Mouse (Mus musculus) cerebellum, postnatal 4 days (tissue): ENCODE measurements around the gene Itpkb.
"Not testable (repeated sequence)": the region's sequence is repeated elsewhere in the genome, so short reads cannot be mapped to it uniquely, and the experiment has no call there.

Experiments
- DNase-seq, 2 experiments: peaks; one replicate each; pipeline ENCODE4 v3.0.0; 2022; ENCODE audit warnings: low spot score in 2 of 2, mixed read lengths in 1 of 2

Gene Itpkb

DNA sequence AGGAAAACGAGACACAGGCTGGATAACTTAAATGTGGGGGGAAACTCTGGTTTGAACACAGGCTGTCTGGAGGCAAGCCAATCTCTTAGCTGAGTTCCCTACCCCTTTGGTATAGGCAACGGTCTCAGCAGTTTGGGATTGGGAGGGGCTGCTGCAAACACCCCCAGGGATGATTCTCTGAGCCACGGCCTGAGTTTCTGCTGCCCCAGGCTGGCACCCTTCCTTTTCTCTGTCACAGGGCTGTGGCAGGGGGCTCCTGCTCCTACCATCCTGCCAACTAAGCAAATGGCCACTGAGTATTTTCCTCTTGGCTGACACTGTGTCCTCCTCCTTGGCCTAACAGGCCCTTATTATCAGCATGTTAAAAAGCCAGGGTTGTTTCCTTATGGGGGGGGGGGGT, 37.3 kb downstream of the Itpkb start:
- DNase-seq = no peak

DNA sequence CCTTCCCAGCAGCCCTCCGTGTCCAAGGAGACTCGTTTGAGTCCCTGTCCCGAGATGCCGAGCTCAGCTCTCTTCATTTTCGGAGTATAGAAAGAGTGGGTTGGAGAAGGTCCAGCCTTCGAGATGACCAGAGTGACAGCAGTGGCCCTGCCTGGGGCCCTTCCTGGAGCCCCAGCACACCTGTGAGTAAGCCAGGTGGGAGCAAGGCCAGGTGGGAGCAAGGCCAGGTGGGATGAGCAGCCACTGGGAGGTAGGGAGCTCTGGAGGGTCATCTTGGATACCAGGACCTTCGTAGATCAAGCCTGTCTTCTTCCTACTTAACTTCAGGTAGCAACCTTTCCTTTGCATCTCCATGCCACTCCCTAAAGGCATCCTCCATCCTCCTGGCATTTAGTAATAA, 37.8 kb downstream of the Itpkb start:
- no peak for DNase-seq

DNA sequence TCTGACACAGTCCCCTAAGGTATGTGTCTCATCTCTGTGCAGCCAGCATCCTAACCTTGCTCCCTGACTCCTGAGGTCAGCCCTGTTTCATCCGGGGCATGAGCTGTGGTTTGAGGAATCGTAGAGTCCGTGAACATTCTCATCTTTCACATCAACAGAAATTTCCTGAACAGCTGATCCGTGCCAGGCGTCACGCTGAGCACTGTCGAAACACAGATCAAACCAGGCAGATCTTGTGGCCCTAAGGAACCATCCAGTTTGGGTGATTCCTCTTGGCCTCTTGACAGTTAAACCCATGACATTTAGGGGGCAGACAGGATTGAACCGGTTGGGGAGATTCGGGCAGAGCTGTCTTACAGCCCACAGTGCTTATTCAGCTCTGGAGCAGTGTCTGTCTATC, 38.4 kb downstream of the Itpkb start:
- DNase-seq = no peak

DNA sequence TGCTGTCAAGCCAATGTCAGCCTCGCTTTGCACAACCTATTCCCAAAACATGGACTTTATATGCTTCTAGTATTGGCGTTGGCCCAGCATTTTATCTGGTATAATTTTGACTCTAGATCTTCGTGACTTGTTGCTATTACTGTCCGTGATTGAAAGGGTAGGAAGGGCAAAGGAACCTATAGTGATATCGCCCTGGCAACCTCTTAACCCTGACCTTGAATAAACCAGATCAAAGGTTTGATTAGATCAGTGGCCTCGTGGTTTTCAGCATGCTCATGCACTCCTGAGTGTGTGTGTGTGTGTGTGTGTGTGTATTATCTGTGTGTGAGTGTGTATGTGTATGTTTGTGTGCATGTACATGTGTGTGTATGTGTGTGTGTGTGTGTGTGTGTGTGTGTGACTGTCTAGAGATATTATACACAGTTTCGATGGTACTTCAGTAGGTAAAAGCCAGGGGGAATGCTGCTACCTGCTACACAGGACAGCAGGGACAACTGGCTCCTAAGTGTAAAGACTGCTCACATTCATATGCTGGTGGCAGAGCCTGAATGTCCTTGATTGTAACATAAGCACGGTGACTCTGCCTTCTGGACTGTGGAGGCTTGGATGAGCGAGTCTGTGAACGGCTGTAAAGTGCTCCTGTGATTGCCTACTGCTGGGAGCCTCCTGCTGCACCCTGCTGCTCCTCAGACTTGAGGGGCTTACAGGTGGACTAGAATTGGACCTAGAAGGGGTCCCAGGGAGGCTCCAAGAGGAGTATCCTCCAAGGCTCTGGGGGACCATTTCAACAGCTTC, 40.8 kb downstream of the Itpkb start:
- no peak for DNase-seq

DNA sequence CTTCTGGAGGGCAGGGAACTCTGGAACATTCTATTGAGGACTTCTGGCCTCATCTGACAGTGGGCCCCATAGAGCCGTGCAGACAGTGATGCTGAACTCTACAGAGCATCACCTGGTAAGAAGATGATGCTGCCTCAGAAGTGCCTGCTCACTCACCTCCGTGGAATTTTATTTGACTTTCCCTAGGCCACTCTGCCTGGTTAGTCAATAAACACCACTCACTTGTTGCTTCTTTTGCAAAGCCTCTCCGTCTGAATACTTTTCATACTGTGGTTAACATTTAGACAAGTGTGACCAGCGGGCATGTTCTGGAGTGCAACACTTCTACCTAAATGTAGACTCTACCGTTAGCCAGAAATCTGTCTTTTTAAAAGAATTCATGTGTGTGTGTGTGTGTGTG, 42.0 kb downstream of the Itpkb start:
- DNase-seq = not testable (repeated sequence)

DNA sequence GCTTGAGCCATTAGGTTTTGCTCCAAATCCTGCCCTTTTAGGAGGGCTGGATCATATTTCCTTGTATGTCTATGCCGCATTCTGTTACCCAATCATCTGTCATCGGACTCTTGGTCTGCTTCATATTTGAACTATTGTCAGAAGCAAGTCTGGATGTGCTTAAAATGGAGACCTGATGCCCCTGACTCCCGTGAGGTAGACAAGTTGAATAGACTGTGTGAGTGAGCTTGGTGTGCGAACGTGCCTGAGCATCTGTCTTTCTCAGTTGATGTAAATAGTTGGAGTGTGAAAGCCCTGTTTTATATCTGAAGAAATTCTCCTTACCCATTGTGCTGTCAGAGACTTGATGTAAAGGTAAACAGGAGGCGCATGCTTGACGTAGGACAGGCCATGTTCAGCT, 46.3 kb downstream of the Itpkb start:
- DNase-seq = no peak

DNA sequence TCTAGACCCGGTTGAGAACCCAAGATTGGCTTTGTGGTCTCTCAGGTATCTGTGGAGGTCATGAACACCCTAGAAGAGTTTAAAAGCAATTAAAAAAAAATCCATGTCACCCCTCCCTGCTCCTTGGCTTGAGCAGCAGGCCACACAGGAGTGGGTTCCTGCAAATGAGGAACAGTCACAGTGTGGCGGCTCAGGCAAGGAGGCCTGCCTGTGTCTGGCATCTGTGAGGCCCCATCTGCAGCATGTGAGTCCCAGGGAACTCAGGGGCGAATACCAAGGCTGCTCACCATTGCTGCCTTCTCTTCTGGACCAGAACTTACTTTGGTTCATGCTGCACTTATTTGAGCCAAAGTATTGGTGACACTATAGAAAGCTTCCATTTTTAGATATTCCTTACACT, 49.3 kb downstream of the Itpkb start:
- no peak for DNase-seq

DNA sequence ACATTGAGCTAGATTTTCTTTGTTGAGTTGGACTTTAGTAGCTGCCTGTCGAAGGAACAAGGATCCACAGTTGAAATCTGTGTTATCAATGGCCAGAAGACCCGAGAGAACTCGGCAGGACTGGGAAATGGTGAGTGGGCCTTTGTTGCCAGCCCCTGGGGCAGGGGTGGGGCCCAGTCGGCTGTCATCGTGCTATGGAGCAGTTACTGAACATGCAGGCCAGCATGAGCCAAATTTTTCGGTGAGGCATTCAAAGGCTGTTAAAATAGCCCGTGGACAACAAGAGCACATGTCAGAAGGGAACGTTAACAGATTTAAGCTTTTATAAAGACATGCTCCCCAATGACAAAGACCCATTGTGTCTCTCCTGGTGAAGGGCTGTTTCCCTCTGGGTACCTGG, 52.1 kb downstream of the Itpkb start:
- no peak for DNase-seq

DNA sequence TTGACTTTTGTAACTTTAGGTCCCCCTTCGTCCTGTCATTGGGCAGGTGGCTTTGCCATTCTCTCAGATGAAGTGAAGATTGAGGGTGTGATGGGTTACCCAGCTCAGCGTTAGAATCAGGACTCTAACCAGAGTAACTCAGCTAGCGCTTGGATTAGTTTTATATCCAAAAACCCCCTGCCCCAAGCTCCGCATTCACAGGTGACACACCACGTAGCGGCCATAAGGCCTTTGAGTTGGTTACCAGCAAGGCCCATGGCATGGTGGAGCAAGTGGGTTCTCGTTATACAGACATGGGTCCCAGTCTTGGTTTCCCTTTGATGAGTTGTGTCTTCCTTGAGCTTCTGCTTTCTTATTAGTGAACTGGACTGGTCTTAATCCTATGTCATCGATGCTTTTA, 53.6 kb downstream of the Itpkb start:
- DNase-seq = no peak

DNA sequence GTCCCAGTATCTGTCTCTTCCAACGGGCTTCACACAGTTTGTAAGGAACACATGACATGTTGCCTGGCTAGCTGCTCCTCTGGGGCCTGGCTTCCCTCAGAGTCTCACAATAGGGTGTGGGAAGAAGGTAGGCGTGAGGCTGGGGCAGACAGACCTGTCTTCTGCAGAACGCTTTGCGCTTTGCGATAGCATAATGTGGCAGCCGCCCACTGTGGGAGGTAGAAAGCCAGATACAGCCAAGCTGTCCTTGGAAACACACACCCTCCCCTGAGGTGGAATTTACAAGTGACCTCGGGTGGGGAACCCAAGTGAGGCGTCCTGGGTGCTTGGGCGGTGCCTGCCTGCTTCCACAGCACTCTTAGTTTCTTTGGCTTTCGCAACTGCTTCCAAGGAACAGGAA, 54.2 kb downstream of the Itpkb start:
- no peak for DNase-seq

DNA sequence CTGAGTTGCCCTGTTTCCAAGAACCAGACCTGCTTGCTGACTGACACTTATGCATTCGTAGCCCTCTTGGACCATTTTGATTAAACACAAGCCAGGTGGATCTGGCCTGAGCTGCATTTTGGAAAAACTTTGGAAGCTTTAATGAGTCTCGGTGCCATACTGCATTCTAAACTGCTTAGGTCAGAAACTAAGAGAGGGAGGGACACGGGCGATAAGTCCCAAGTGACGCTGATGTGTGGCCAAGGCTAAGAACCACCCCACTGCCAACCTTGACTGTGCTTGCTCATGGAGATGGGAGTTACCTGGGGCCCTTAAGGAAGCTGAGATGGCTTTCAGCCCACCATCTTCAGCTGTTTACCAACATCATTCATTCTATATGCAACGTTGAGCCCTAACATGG, 55.0 kb downstream of the Itpkb start:
- no peak for DNase-seq

DNA sequence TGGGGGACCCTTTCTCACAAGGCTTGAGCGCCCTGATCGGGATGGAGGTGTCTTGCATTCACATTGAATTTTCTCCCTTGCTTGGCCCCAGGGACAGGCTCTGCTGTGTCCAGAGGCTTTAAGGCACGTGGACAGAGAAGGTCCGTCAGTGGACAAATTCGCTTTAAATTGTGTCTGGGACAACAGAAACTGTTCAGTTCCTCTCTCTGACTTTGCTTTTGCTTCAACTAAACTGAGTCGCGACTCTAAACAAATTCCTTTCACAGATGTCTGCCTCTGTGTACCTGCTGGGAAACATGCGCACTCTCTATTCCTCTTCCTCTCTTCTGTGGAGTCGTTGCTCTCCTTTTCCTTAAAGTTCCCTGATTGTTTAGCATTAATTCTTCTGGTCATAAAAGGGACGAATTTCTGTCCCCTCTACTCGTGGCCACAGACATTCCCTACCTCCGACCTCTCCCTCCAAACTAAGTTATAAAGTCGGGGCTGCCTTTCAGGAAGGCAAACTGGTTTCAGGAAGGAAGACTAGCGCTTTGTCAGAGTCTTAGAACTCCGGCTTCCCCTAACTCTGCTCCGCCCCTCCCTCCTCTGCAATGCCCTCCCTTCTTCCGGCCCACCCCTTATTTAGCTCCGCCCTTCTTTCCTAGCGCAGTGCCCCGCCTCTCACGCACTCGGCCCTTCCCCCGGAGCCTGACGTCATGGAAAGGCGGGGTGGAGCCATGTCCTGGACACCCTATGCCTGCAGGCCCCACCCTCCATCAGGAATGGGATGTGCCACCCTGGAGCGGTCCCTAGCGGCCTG, 56.9 kb downstream of the Itpkb start:
- peak; percentile 89 to 94 for DNase-seq

DNA sequence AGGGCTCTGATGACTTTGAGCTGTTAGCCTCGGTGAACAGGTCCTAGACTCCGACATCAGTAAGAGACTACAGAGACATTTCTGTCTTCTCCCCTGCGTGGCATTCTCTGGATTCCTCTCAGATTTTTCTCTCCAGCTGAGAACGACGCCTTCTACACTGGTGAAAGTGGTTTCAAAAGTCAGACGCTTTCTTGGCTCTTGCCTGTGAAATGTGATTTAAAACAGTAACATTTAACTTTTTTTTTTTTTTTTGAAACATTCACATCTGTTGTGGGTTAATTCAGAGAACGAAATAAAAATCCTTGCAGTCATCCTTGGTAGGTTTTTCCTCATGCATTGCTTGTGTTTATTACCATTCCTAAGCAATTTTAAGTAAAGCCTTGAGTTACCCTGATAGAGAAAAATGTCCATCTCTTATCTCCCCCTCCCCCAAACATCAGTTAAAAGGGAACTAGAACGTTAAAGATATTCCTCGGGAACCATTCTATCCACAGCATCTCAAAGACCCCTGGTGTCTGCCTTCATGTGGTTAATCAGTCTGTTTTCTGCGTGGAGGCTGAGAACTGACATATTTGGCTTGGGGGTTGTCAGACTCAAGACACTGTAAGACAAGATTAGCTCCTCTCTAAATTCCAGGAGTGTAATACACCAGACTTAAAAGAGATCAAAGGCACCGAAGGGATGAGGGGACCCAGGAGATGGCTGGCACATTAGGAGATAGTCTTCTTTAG, 57.6 kb downstream of the Itpkb start:
- DNase-seq = no peak

DNA sequence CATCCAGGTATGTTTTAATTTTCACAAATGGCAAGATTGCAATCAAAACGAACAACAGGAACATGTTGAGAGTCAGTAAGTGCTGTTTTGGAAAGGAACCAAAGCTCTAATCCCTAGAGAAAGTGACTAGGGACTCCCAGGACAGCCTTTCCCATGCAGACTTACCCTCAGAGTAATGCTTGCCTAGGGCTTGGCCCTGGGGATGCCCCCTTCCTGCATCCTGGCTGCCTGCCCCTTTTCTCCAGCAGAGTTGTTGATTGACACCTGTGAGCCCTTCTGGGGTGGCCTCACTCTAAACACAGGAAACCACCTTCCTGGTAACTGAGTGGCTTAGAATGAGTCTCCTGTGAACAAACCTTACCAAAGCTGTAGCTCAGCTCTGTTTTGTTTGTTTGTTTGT, 58.2 kb downstream of the Itpkb start:
- DNase-seq = no peak

DNA sequence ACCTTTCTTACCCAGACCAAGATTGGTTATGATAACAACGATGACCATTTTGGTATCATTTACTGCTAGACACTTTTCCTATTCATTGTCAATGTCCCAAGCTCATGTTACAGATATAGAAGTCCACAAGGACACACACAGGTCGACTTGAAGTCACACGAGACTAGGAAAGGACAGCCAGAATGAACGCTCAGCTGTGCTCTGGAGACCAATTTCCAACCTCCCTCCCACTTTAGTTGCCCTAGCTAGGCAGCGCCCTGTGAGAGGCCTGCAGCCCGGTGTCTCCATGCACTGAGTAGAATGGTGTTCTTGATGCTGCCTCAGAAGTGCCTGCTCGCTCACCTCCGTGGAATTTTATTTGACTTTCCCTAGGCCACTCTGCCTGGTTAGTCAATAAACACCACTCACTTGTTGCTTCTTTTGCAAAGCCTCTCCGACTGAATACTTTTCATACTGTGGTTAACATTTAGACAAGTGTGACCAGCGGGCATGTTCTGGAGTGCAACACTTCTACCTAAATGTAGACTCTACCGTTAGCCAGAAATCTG, 59.0 kb downstream of the Itpkb start:
- DNase-seq = not testable (repeated sequence)

DNA sequence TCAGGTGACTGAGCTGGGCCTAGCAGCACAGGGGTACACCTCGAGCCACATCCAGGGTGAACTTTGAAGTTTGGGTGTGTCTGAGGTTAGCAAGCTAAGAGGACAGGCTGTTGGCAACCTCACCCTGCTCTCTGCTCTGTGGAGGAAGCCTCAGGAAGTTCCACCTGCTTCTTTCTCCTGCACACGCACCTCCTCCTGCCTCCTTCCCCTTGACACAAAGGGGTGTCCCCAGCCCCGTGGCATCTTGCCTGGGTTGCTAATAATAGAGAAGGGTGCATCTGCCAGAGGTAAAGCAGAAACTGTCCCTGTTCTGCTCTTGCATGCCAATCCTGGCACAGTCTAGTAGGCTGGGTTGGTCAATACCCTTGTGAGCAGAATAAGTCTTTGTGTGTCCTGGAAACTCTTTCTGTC, 60.0 kb downstream of the Itpkb start:
- no peak for DNase-seq

DNA sequence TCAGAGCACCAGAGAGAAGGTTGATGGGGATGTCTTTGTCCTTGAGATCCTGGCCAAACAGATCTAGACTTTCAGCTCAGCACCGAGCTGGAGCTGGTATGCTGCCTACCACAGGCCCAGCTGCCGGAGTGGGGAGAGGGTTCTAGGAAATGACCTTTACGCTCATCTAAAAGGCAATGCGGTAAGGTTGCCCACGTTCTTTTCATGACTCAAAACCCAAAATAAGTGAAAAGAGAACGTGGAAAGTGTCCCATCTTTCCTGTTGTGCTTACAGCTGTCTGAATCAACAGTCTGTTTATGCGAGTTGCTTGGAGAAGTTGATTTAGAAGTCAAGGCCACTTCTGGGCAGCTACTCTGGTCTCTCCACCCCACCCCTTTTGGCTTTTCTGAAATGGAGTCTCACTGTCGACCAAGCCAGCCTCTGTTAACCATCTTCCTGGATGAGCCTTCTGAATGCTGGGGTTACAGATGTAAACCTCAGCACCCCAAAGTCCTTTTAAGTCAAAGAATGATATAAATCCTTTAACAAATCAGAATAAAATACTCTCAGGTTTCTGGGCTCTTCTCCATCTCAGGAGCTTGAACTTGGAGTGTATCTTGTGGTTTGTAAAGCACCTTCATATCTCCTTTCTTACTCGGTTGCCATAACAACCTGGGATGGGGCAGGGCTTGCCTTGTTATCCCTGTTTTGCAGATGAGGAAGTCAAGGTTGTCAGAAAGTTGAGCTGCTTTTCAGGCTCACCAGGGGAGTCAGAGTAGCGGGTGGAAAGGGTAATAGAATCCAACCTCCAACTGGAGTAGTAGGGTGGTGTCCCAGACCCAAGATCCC, 60.7 kb downstream of the Itpkb start:
- no peak for DNase-seq

DNA sequence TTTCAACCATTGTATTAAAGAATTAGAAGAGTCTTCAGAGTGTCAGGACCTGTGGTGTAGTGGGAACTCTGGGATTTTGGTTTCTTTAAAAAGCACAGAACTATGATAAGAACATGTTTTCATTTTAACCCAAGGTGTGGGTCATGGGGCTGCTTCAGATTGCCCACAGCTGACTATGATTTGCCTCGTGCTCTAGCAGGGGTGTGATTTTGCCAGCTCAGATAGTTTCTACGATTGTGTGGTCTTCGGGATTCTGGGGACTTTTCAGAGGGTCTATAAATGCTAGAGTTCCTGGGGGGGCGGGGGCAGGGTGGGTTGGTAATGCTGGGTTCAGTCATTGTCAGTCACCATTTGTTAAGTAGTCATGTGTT, 61.3 kb downstream of the Itpkb start:
- DNase-seq = no peak

DNA sequence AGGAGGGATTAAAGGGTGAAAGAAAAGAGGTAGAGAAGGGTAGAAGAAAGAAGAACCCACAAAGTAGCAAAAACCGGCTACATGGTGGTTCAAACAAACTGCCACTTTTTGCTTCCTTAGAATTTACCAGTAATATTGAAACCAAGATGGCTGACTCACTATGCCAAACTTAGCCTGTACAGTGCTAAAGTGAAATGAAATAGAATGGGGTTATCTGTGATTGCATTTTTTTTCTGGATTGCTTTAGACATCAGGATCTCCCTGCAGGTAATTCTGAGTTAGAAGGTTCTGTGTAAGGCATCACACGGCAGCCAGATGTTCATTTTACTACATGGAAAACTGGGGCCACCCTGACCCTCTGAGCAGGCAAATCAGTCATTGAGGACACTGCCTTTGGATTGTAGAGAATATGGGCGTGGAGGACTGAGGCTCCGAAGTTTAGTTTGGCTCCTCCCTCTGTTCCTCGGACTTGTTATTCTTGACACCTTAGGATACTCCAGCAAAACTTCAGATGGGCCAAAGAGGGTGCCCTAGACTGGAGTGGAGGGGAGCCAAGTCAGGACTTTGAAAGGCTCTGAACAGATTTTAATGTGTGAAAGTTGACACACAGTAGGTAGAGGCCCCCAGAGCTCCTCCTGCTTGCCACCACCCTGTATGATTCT, 62.0 kb downstream of the Itpkb start:
- DNase-seq = no peak

DNA sequence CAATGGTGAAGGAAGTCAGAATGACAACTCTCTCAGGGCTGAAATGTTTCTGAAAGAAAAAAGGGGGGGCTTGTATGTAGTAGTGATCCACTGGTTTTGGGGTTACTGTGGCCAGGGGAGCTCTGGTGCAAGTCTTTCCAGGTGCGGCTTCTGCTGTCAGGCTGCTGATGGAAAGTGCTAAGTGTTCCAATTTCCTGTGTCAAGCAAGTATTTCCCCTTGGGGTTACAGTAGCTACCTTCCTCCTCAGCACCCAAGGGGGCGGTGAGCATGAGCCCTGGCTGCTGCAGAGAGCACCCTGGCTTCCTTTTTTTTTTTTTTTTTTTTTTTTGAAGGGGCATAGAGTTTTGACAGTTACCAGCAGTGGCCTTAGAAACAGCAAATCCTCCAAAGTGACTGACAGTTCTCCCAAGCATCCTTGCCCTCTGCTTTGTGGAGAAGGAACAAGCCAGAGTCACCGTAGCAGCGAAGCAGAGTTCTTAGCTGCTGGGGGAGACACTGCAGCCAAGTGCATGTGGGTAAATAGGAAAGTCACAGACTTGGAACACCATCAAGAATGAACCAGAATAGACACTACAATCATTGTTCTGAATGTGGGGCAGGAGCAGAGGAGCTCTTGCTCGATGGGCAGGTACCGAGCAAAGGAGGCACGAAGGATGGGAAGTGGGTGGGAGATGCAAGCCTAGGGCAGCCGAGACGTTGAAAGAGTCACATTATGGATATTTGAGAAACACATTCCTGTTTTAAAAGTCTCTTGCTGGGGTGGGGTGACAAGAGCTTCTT, 62.9 kb downstream of the Itpkb start:
- DNase-seq = no peak
